Mouse (Mus musculus): ENCODE results near the gene Dip2b.

- TF ChIP-seq CTCF (IDR thresholded peaks at IDR 0.05; ENCODE audit: borderline replicate concordance, control insufficient read depth, extremely low read depth, insufficient read depth, low read length, poor library complexity) (no peak), POLR2A (IDR thresholded peaks at IDR 0.05; ENCODE audit: control insufficient read depth, extremely low read depth, insufficient read depth, low read length, poor library complexity) (no peak)
Observed at GRCm38 (mm10) chr15:100058143-100058542, 19.7 kb downstream of the Dip2b start.
